Mouse (Mus musculus): ENCODE results near the gene Nectin3. TPM values are rescaled to one million over a fixed set of nuclear protein-coding genes. Genes with fewer than 3 reads are reported as not detected.

The Nectin3 gene
- 1 to 10 TPM in 1 of 26 experiments, not detected in 25; 3.0 TPM for total RNA-seq (2018; cell fraction: chromatin; rRNA removed)
- under 1 TPM in 2 of 26 experiments, not detected in 24; under 0.01 to 0.05 TPM for total RNA-seq (2018; cell fraction: cytosol; rRNA removed)
- under 1 TPM in 1 of 26 experiments, not detected in 25; 0.55 TPM for total RNA-seq (2018; cell fraction: nucleus; rRNA removed)
- not detected in 3 replicates for polyA plus RNA-seq (2018)

DNA sequence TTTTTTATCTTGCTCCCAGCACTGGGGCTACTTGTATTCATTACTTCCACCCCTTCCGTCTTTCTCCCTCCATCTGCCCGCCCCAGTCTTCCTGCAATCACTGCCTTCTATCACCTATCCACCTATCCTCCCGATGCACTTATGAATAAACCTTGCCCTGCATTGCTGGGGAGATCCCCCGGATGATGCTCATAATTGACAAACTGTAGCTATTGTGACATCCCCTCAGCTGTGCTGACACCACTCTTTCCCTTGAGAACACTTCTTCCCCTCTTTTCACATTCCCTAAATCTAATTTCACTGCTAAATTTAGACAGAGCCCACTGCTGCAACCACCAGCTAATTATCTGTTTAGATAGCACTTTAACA is at the start of gene Nectin3:
Gene Nectin3 (minus strand): TSS at position 105 of the 369 bp plus-strand sequence.
- Histone ChIP-seq H3K36me3 (ENCODE audit: inconsistent target) (no peaks in the 10 kb centered on the region), H3K79me2 (ENCODE audit: inconsistent target) (no peaks in the 10 kb centered on the region), H3K4me3 (ENCODE audit: inconsistent target) (no peak within 1 kb of the TSS), H3K27ac (no peak within 1 kb of the TSS)
- 7% methylated on average over 4 of the region's 4 CpGs for WGBS (ENCODE audit: missing documents)

DNA sequence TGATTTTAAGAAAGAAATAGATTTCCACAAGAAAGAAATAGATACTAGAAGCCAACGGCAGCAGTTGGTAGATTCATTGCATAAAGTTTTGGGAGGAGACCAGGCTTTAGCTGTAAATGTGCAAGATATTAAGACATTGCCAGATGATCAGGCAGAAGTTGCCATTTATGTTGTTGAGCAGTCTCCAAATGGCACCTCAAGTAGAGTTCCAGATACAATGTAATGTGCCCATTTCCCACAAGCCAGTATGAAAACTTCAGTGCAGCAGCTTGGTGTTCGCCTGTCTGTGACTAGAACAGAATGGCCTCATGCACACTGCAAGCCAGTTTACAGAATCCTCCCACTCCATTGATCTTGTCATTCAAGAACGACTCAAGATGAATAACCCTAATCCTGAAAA is 39.8 kb upstream of the Nectin3 start:
- H3K79me2 ChIP-seq (ENCODE audit: inconsistent target) = no peaks in the 10 kb centered on the region
- H3K27ac ChIP-seq = no peak overlapping the region
- H3K36me3 ChIP-seq (ENCODE audit: inconsistent target) = no peaks in the 10 kb centered on the region
- no peak overlapping the region for H3K4me3 ChIP-seq (ENCODE audit: inconsistent target)
- 85% methylated on average over 3 of the region's 3 CpGs for WGBS (ENCODE audit: missing documents)

DNA sequence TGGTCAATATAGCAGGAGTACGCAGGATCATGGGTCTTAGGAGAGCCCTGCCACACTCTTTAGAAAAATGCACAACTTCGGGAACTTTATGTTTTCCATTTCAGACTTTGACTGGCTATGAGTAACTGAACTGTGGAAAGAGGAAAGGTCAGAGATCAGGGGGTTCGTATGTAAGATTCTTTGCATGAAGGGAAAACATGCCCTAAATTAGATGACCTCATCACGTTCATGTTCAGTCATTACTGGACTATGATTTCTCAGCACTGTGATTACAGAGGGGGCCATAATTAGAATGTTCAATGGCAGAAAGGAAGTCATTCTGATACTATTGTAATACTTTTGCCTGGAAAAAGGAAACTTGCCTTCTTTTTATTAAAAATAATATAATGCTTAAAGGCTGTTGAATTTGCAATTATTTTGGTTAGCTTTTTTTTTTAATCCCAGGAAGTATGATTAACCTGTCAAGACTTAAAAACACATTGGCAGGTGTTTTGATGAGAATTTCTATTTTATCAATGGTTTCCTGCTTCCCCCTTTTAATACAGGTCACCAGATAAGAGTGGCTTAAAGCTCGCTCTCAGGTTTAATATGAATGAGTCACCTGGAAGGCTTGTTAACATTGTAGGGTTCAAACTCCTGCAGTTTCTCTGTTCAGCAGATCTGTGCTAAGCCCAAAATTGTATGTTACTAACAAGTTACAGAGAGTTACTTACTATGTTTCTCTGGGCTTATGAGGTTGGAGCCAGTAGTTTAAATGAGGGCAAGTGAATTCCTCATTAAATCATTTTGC is 34.3 kb upstream of the Nectin3 start:
- H3K27ac ChIP-seq = no peak overlapping the region
- H3K4me3 ChIP-seq (ENCODE audit: inconsistent target) = no peak overlapping the region
- WGBS (ENCODE audit: missing documents) = 90% methylated on average over 5 of the region's 5 CpGs
- H3K36me3 ChIP-seq (ENCODE audit: inconsistent target) = no peaks in the 10 kb centered on the region
- H3K79me2 ChIP-seq (ENCODE audit: inconsistent target) = no peaks in the 10 kb centered on the region

DNA sequence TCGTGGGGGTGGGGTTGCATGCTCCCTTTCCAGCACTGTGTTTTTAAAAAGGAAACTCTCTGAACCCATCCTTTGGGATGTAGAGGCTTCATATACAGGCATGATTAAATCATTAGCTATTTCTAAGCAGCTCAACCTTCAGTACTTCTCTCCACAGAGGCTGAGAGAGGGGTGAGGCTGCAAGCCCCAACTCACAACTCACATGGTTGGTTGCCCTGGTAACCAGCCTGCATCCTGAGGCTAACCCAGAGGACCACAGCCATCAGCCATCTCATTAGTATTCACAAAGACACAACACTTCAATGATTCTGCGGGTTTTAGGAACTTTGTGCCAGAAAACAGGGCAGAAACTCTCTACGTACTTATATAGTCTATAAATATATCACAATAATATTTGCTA is 32.7 kb upstream of the Nectin3 start:
- Histone ChIP-seq H3K4me3 (ENCODE audit: inconsistent target) (no peak overlapping the region), H3K79me2 (ENCODE audit: inconsistent target) (no peaks in the 10 kb centered on the region), H3K27ac (no peak overlapping the region), H3K36me3 (ENCODE audit: inconsistent target) (no peaks in the 10 kb centered on the region)
- 58% methylated on average over 3 of the region's 3 CpGs for WGBS (ENCODE audit: missing documents)

DNA sequence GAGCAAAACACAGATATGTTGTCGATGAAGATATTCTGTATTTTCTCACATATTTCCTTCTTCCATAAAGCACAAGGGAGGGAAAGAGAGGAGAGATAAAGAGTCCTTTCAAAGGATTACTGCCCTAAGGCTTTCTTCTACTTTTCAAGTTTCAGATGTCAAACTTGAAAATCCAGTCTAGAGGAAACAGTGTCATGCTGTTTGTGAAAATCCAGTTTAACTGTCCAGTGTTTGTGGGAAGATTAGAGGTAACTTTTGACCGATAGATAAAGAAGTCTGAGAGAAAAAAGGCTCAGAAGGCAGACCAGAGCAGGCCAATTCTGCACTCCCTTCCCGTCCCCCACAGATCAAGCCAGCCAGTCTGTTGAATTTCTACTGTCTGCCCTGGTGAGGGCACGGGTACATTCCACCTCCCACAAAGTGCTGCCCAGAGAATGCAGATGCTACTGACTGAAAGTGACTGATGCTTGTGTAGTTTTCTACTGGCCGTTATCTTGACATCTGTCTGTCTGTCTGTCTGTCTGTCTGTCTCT is 22.6 kb upstream of the Nectin3 start:
- no peaks in the 10 kb centered on the region for H3K79me2 ChIP-seq (ENCODE audit: inconsistent target)
- no peaks in the 10 kb centered on the region for H3K36me3 ChIP-seq (ENCODE audit: inconsistent target)
- H3K27ac ChIP-seq = no peak overlapping the region
- 88% methylated on average over 5 of the region's 5 CpGs for WGBS (ENCODE audit: missing documents)
- H3K4me3 ChIP-seq (ENCODE audit: inconsistent target) = no peak overlapping the region

DNA sequence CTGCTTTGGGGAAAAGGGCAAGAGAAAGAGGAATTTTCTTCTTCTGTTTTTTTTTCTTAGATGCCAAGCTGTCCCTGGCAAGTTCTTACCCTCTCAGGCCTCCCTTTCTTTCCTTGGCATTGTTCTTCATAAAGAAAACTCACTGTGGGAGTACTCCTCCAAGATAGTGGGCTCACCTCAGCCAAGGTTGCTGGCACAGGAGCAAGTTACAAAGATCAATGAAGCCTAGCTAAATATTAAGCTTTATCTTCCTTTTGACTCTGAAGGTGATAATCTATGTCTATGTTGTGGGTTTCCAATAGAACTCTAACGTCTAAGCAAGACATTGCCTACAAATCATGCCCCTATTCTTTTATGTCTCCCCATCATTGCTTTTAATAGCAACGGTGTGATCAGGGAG is 21.3 kb upstream of the Nectin3 start:
- WGBS (ENCODE audit: missing documents) = 100% methylated on average over 2 of the region's 2 CpGs
- no peak overlapping the region for H3K4me3 ChIP-seq (ENCODE audit: inconsistent target)
- H3K27ac ChIP-seq = no peak overlapping the region
- no peaks in the 10 kb centered on the region for H3K79me2 ChIP-seq (ENCODE audit: inconsistent target)
- no peaks in the 10 kb centered on the region for H3K36me3 ChIP-seq (ENCODE audit: inconsistent target)

DNA sequence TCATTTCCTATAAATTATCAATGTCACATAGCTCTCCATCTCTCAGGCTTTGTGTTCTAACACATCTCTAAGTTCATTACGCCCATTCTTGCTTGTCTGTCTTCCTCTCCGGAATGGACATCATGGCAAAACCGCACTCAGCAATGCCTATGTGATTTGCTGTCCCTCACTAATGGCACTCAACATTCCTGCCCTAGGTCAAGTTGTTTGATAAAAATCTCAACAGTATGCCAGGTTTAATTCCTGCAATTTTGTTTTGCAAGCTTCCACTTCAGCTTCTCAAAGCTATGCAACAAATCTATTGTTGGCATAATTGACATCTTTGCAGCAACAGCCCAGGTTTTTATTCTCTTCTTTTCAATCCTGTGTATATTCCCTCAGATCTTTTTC is 9.6 kb upstream of the Nectin3 start:
- Histone ChIP-seq H3K36me3 (ENCODE audit: inconsistent target) (no peaks in the 10 kb centered on the region), H3K27ac (no peak overlapping the region), H3K4me3 (ENCODE audit: inconsistent target) (no peak overlapping the region), H3K79me2 (ENCODE audit: inconsistent target) (no peaks in the 10 kb centered on the region)
- whole genome bisulfite sequencing (ENCODE audit: missing documents) = 91% methylated on average over 3 of the region's 3 CpGs

DNA sequence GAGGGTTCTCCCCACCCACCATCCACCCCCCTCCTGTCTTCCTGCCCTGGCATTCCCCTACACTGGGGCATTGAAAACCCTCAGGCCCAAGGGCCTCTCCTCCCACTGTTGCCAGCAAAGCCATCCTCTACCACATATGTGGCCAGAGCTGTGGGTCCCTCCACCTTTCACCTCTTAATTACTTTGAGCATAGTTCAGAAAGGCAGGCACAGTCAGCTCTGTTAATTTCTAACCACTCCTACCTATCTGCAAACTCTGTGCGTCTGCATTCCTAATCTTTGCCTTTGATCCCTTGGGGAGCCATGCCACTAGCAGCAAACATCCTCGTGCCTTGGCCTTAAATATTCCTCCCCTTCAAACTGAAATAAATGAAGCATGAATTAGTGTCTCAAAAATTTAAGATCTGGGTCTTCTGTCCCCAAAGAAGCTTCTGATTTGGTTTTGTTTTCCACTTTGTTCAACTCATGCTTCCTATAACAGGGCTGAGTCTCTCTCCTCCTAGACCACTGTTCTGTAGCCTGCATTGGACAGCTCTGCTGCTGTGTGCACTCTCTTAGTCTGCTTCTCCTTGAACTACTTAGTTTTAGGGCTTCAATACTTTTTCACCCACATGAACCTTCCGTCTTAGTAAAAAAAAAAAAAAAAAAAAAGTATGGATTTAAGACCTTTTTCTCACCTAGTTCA is 9.1 kb upstream of the Nectin3 start:
- Histone ChIP-seq H3K36me3 (ENCODE audit: inconsistent target) (no peaks in the 10 kb centered on the region), H3K79me2 (ENCODE audit: inconsistent target) (no peaks in the 10 kb centered on the region), H3K4me3 (ENCODE audit: inconsistent target) (no peak overlapping the region), H3K27ac (no peak overlapping the region)
- 61% methylated on average over 3 of the region's 3 CpGs for WGBS (ENCODE audit: missing documents)

DNA sequence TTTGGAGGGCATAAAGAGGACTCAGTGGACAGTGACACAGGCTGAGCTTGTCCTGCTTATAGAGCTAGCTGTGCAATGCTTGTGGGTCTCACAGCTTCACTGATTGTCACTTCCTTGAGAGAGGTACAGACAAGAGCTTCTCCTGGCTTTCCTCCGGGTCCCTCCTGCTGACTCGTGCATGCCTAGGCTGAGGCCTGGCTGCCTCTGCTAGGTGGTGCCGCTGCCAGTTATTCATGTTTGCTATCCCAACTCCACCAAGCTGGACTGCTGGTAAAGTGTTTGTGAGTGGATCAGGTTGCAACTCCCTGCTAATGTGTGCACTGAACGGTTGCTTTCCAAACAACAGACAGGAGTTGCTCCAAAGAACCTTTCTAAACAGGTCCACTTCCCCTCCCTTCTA is 5.7 kb upstream of the Nectin3 start:
- Histone ChIP-seq H3K27ac (no peak overlapping the region), H3K79me2 (ENCODE audit: inconsistent target) (no peaks in the 10 kb centered on the region), H3K36me3 (ENCODE audit: inconsistent target) (no peaks in the 10 kb centered on the region), H3K4me3 (ENCODE audit: inconsistent target) (no peak overlapping the region)
- 85% methylated on average over 3 of the region's 4 CpGs for WGBS (ENCODE audit: missing documents)

DNA sequence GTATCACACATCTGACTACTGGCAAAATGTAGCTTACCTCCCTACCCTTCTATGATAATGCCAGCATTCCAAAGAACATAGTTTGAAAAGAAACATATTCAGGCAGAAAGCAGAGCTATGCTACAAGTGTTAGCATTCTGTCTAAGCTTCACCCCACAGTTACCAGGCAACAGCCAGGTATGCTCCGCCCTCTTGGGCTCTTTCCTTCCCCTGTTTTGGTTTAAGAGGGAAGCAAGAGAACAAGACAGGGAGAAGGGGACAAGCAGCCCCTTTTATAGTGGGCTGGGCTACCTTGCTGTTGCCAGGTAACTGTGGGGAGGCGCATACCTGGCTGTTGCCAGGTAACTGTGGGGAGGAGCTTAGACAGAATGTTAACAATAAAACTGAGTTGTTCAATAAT is 4.0 kb upstream of the Nectin3 start:
- Histone ChIP-seq H3K36me3 (ENCODE audit: inconsistent target) (no peaks in the 10 kb centered on the region), H3K27ac (no peak overlapping the region), H3K4me3 (ENCODE audit: inconsistent target) (no peak overlapping the region), H3K79me2 (ENCODE audit: inconsistent target) (no peaks in the 10 kb centered on the region)
- 73% methylated on average over 2 of the region's 2 CpGs for WGBS (ENCODE audit: missing documents)

DNA sequence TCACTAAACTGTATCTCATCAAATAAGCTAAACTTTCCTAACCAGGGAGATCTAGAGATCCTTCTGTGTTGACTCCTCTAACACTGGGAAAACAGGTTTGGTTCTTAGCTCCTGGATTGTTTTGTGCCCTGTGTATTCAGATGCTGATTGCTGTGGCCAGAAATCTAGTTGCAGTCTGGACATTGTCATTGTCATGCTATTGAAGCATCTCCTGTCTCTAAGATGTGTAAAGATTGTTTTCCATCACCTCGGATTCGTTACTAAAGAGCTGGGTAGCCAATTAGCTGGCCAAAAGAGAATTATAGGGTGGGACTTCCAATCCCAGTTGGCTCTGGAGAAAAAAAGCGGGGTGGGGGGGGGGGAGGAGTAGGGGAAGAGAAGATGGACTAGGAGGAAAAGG is 2.4 kb upstream of the Nectin3 start:
- 71% methylated on average over 3 of the region's 3 CpGs for WGBS (ENCODE audit: missing documents)
- Histone ChIP-seq H3K27ac (no peak overlapping the region), H3K4me3 (ENCODE audit: inconsistent target) (no peak overlapping the region), H3K36me3 (ENCODE audit: inconsistent target) (no peaks in the 10 kb centered on the region), H3K79me2 (ENCODE audit: inconsistent target) (no peaks in the 10 kb centered on the region)

DNA sequence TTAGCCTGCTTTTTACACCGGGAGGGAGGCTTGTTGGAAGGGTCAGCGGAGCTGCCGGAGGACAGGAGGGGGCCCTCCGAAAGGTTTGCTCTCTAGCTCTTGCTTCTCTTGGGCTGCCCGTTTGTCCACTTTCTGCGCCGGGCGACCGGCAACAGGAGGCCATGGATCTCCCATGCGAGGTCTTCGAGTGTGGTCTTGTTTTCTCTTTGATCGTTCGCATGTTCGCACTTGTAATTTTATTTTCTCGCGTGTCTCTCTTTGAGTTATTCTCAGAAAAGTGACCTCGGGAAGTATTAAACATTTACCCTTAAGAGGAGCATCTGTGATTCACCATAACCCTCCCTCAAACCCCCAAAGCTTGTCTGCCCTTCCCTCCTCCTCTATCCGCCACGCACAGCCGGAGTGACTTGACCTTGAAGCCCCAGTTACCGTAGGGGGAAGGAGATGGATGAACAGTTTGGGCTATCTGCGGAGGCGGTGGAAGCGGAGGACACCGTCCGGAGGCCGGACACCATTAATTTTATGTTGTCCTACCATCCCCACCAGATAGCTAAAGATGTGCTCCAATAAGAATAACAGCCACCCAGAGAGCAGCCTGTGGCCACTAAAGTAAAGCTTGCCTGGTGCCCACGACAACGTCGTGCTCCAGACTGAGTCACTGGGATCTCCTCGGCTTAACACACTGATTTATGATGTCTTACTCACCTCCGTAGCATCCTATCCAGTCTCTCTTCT is 472 bp downstream of the Nectin3 start:
- no peak overlapping the region for H3K27ac ChIP-seq

DNA sequence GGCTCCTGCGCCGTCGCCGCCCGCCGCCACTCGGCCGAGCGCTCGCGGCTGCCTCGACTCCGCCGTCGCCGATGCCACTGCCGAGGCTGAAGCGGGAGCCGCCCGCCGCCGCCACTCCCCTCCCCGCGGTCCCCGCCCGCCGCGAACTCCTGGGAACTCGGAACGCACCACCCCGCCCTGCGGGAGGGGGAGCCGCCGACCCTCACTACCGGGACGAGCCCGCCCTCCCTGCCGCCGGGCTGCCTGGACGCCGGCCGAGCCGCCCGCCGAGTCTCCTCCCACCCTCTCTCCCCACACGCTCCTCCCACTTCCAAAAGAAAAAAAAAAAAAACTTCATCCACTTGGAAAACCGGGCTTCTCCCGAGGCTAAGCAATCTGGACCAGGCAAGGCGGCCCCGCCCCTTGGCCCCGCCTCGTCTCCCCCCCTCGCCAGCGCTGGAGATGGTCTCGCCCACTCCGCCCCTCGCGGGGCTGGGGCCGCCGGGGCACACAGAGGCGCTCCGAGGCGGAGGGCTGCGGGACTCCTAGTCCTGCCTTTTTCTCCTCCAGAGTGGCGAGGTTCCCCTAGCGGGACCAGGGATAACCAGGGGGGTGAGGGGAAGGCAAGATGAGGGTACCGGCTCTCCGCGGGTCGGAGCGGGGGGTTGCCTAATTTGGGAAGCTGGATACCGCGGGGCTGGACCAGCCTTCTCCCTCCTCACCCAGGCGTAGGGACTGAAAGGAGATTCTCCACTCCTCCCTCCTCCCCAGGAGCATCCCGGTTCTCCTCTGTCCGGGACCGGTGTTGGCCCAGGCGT is 1.2 kb downstream of the Nectin3 start:
- no peak overlapping the region for H3K4me3 ChIP-seq (ENCODE audit: inconsistent target)
- H3K27ac ChIP-seq = no peak overlapping the region
- no peaks in the 10 kb centered on the region for H3K79me2 ChIP-seq (ENCODE audit: inconsistent target)
- no peaks in the 10 kb centered on the region for H3K36me3 ChIP-seq (ENCODE audit: inconsistent target)
- 1% methylated on average over 69 of the region's 78 CpGs for WGBS (ENCODE audit: missing documents)

More for the DNA sequence above, 472 bp downstream of the Nectin3 start:
- H3K4me3 ChIP-seq (ENCODE audit: inconsistent target) = no peak overlapping the region
- H3K36me3 ChIP-seq (ENCODE audit: inconsistent target) = no peaks in the 10 kb centered on the region
- WGBS (ENCODE audit: missing documents) = 3% methylated on average over 32 of the region's 32 CpGs
- H3K79me2 ChIP-seq (ENCODE audit: inconsistent target) = no peaks in the 10 kb centered on the region
